Mouse (Mus musculus) gastrocnemius, postnatal 14 days (tissue): ENCODE measurements around the gene Terb2. TPM values are rescaled to one million over a fixed set of nuclear protein-coding genes. Genes with fewer than 3 reads are reported as not detected.

Experiments
- total RNA-seq, 2 experiments: library from RNA; stranded (reverse); gene quantifications; 2 replicates each; pipeline ENCODE4 v1.2.3; 2021

Gene Terb2
- total RNA-seq, 2 experiments from 2014 or later, result not detected

Other genes starting within 250 kb of the Terb2 start
- 10 to 100 TPM in 1 of 2 experiments, 1 to 10 TPM in 1; 9.7 to 10.6 TPM for gene Ctdspl2, start 230.3 kb upstream of the Terb2 start, total RNA-seq
- under 1 TPM in 1 of 2 experiments, not detected in 1; 0.09 TPM for gene Mageb3, start 230.2 kb upstream of the Terb2 start, total RNA-seq
- 10 to 100 TPM; 16.4 to 19.3 TPM for gene Eif3j1, start 157.7 kb upstream of the Terb2 start, total RNA-seq
- 1 to 10 TPM; 6.3 to 6.4 TPM for gene Spg11, start 67.9 kb upstream of the Terb2 start, total RNA-seq
- 10 to 100 TPM; 80.2 to 95.9 TPM for gene B2m, start 38.6 kb upstream of the Terb2 start, total RNA-seq
- not detected for gene Trim69, start 25.6 kb upstream of the Terb2 start, total RNA-seq
- not detected for gene Patl2, start 83 bp upstream of the Terb2 start, total RNA-seq
- 10 to 100 TPM; 16.9 TPM for gene Sord, start 48.5 kb downstream of the Terb2 start, total RNA-seq
- gene Duox2, start 112.2 kb downstream of the Terb2 start, total RNA-seq, result under 1 TPM; 0.13 to 0.18 TPM
- not detected for gene Duoxa2, start 112.6 kb downstream of the Terb2 start, total RNA-seq
- under 1 TPM; 0.42 to 0.53 TPM for gene Duoxa1, start 127.5 kb downstream of the Terb2 start, total RNA-seq
- gene Duox1, start 129.4 kb downstream of the Terb2 start, total RNA-seq, result under 1 TPM; 0.27 to 0.45 TPM
- gene Shf, start 182.9 kb downstream of the Terb2 start, total RNA-seq, result 1 to 10 TPM; 5.1 to 6.0 TPM
- gene Slc28a2, start 240.2 kb downstream of the Terb2 start, total RNA-seq, result 1 to 10 TPM; 6.0 to 6.5 TPM